Mouse (Mus musculus) kidney, adult 2 months (tissue): ENCODE measurements around the gene Psma6. TPM values are rescaled to one million over a fixed set of nuclear protein-coding genes. Genes with fewer than 3 reads are reported as not detected.

ENCODE experiments used
- DNase-seq: peaks from one replicate; pipeline ENCODE4 v3.0.0; 2021
- H3K27ac ChIP-seq: fragments of 200-500 bp; 2 replicates; pipeline ENCODE4 v1.5.1; 2012; ENCODE audit warnings: low read depth, low read length, control low read depth, inconsistent platforms; ENCODE audit not compliant: insufficient read depth
- H3K27me3 ChIP-seq: fragments of 200-500 bp; replicated peaks from 2 replicates; pipeline ENCODE4 v1.6.1; 2012; ENCODE audit warnings: mild to moderate bottlenecking, moderate library complexity, low read length, inconsistent platforms; ENCODE audit not compliant: control insufficient read depth, insufficient read depth
- H3K36me3 ChIP-seq: fragments of 200-500 bp; 2 replicates; pipeline ENCODE4 v1.6.1; 2012; ENCODE audit warnings: mild to moderate bottlenecking, moderate library complexity, low read length, inconsistent platforms; ENCODE audit not compliant: control insufficient read depth, insufficient read depth
- H3K4me1 ChIP-seq: fragments of 200-500 bp; 2 replicates; pipeline ENCODE4 v1.6.1; 2011; ENCODE audit warnings: low read length; ENCODE audit not compliant: control insufficient read depth, insufficient read depth
- H3K4me3 ChIP-seq: fragments of 200-500 bp; 2 replicates; pipeline ENCODE4 v1.5.1; 2011; ENCODE audit warnings: mild to moderate bottlenecking, low read depth, low read length, control low read depth; ENCODE audit not compliant: insufficient read depth
- CTCF ChIP-seq: fragments of 200-500 bp; conservative IDR thresholded peaks from 2 replicates; pipeline ENCODE4 v1.5.1; 2011; ENCODE audit warnings: low read depth, mild to moderate bottlenecking, control low read depth, low read length, moderate library complexity, mixed read lengths; ENCODE audit not compliant: insufficient read depth, insufficient read length
- POLR2A ChIP-seq: fragments of 200-500 bp; IDR thresholded peaks from one replicate; pipeline ENCODE4 v1.6.1; 2011; ENCODE audit warnings: low read depth, low read length, control low read depth
- WGBS: fragments of 180-500 bp; shearing (Covaris S2); methylation state at CpG from one replicate; pipeline ENCODE4 v1.1.7; 2018; 5-methylcytosine and 5-hydroxymethylcytosine counted together
- polyA plus RNA-seq: library from polyadenylated mRNA; depleted of rRNA; stranded (reverse); fragments of >200 nt; gene quantifications from 2 replicates; pipeline ENCODE4 v1.2.3, GENCODE M21; 2012

The Psma6 gene
- polyA plus RNA-seq, 1 experiment: 80.2 TPM

GRCm38 (mm10) chr12:55407888-55408287 is 23.9 kb downstream of the Psma6 start:
- H3K4me1 ChIP-seq: no peaks in the 10 kb centered on the region
- no peak overlapping the region for H3K4me3 ChIP-seq
- TF ChIP-seq POLR2A (no peak), CTCF (no peak)
- no peak overlapping the region for H3K27ac ChIP-seq
- H3K27me3 ChIP-seq: no peaks in the 10 kb centered on the region
- H3K36me3 ChIP-seq: peaks cover 4% of the 10 kb centered on the region; the same call in 1 of the 2 replicates
- no peak for DNase-seq
- WGBS: 88% methylated on average over 5 of the region's 5 CpGs

GRCm38 (mm10) chr12:55415255-55415654 is 31.2 kb downstream of the Psma6 start:
- Histone ChIP-seq H3K36me3 (peaks cover 5% of the 10 kb centered on the region), H3K4me1 (peaks cover 2% of the 10 kb centered on the region; the same call in 1 of the 2 replicates), H3K4me3 (no peak overlapping the region), H3K27ac (peak overlapping the region; percentile 47), H3K27me3 (no peaks in the 10 kb centered on the region)
- WGBS: 66% methylated on average over 5 of the region's 5 CpGs
- TF ChIP-seq CTCF (no peak), POLR2A (no peak)
- peak; percentile 31 for DNase-seq

GRCm38 (mm10) chr12:55415762-55416161 is 31.7 kb downstream of the Psma6 start:
- TF ChIP-seq POLR2A (no peak), CTCF (no peak)
- DNase-seq: peak; percentile 89
- peaks cover 5% of the 10 kb centered on the region for H3K36me3 ChIP-seq

GRCm38 (mm10) chr12:55420220-55420619 is 36.2 kb downstream of the Psma6 start:
- H3K36me3 ChIP-seq: peaks cover 2% of the 10 kb centered on the region
- no peak overlapping the region for H3K27ac ChIP-seq
- no peak for DNase-seq
- H3K27me3 ChIP-seq: no peaks in the 10 kb centered on the region
- WGBS: 96% methylated on average over 24 of the region's 24 CpGs
- TF ChIP-seq CTCF (no peak), POLR2A (no peak)
- peaks cover 2% of the 10 kb centered on the region; the same call in 1 of the 2 replicates for H3K4me1 ChIP-seq
- no peak overlapping the region for H3K4me3 ChIP-seq

More at GRCm38 (mm10) chr12:55415762-55416161, 31.7 kb downstream of the Psma6 start:
- WGBS: 25% methylated on average over 1 of the region's 1 CpGs
- H3K4me3 ChIP-seq: no peak overlapping the region
- H3K27ac ChIP-seq: peak overlapping the region; percentile 47
- no peaks in the 10 kb centered on the region for H3K27me3 ChIP-seq
- peaks cover 2% of the 10 kb centered on the region; the same call in 1 of the 2 replicates for H3K4me1 ChIP-seq

- H3K27ac ChIP-seq: no peak overlapping the region
- H3K4me1 ChIP-seq: no peaks in the 10 kb centered on the region
- 28% methylated on average over 3 of the region's 3 CpGs for WGBS
- H3K27me3 ChIP-seq: no peaks in the 10 kb centered on the region
- H3K4me3 ChIP-seq: no peak overlapping the region
- TF ChIP-seq CTCF (no peak), POLR2A (no peak)
- H3K36me3 ChIP-seq: peaks cover 2% of the 10 kb centered on the region
- DNase-seq: no peak
Measured at GRCm38 (mm10) chr12:55422057-55422456, 38.0 kb downstream of the Psma6 start.

- Histone ChIP-seq H3K36me3 (no peaks in the 10 kb centered on the region), H3K27me3 (no peaks in the 10 kb centered on the region), H3K27ac (no peak overlapping the region), H3K4me3 (no peak overlapping the region), H3K4me1 (no peaks in the 10 kb centered on the region)
- TF ChIP-seq POLR2A (no peak), CTCF (no peak)
- DNase-seq: no peak
- 90% methylated on average over 7 of the region's 7 CpGs for WGBS
Measured at GRCm38 (mm10) chr12:55426300-55426699, 42.3 kb downstream of the Psma6 start.

DNA sequence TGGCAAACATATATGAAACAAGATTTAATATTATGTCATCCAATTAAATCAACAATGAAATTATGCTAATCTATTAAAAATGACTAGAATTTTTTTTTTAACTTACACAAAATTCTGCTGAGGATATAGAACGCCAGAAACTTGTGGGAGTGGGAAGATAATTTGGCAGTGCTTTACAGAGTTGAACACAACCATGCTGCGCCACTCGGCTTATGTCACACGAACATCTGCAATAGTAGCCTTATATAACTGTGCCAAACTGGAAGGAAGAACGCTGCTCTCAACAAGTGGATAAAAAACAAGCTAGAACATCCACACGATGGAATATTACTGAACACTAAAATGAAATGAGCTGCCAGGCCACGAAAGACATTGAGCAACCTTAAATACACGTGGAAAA is 45.2 kb downstream of the Psma6 start:
- WGBS: 88% methylated on average over 8 of the region's 8 CpGs
- no peak for DNase-seq
- Histone ChIP-seq H3K27ac (no peak overlapping the region), H3K4me3 (no peak overlapping the region), H3K36me3 (no peaks in the 10 kb centered on the region), H3K4me1 (no peaks in the 10 kb centered on the region), H3K27me3 (no peaks in the 10 kb centered on the region)
- TF ChIP-seq CTCF: no peak
- TF ChIP-seq POLR2A: no peak

DNA sequence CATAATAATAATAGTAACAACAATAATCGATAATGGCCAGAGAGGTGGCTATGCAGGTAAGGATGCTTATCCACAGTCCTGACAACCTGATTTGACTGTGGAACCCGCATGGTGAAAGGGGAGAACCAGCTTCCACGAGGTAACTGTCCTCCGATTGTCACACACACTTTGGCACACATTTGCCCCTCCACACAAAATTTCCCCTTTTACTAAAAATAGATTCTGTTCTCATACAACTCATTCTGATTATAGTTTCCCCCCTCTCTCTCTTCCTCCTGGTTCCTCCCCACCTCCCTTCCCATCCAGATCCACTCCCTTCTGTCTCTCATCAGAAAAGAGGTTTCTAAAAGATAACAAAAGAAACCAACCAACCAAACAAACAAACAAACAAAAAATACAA is 45.9 kb downstream of the Psma6 start:
- WGBS: 88% methylated on average over 4 of the region's 4 CpGs

More for the DNA sequence above, 45.9 kb downstream of the Psma6 start:
- no peaks in the 10 kb centered on the region for H3K4me1 ChIP-seq
- H3K36me3 ChIP-seq: no peaks in the 10 kb centered on the region
- H3K4me3 ChIP-seq: no peak overlapping the region
- H3K27ac ChIP-seq: no peak overlapping the region
- no peak for DNase-seq
- TF ChIP-seq POLR2A (no peak), CTCF (no peak)
- H3K27me3 ChIP-seq: no peaks in the 10 kb centered on the region
